Mouse (Mus musculus) brain, embryonic 14.5 days (tissue): Measurements from ENCODE around the gene Cyp2g1.

Source experiments
- CTCF ChIP-seq: fragments of 200-500 bp; IDR thresholded peaks from 2 replicates; pipeline ENCODE4 v1.5.1; 2012; ENCODE audit warnings: inconsistent platforms, mild to moderate bottlenecking, moderate library complexity, borderline replicate concordance; ENCODE audit not compliant: insufficient read depth, insufficient read length; ENCODE audit errors: extremely low read depth
- POLR2A ChIP-seq: fragments of 200-500 bp; IDR thresholded peaks from 2 replicates; pipeline ENCODE4 v1.6.1; 2012; ENCODE audit warnings: mild to moderate bottlenecking, inconsistent platforms, borderline replicate concordance; ENCODE audit not compliant: poor library complexity, insufficient read depth, insufficient read length, severe bottlenecking; ENCODE audit errors: extremely low read depth

DNA sequence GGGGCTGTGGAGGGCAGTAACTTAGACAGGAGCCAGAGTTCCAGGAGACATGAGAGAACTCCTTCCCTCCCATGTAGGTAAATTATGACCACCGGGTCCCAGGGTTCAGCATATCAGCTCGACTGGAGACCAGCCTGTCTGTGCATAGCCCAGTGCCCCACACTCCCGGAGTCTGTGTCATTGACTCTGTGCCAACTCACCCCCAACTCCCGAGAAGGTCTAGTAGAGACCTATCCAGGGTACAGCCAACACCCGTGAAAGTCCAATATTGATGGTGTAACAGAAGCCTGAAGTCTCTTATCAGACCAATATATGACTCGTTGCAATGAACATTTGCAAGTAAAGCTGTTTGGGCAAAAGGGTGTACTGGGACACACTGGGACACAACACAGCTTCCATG, 18.7 kb upstream of the Cyp2g1 start:
- no peak for TF ChIP-seq POLR2A
- no peak for TF ChIP-seq CTCF
